Mouse (Mus musculus) kidney, postnatal 0 days (tissue): Measurements from ENCODE around the gene Ubap2. TPM values are rescaled to one million over a fixed set of nuclear protein-coding genes. Genes with fewer than 3 reads are reported as not detected.

Experiments
- ATAC-seq: fragments of 200-750 bp; cut with Nextera tagmentation; replicated peaks from 2 replicates; pipeline ENCODE4 v1.8.0; 2017; ENCODE audit warnings: low read depth, moderate number of reproducible peaks, moderate TSS enrichment, moderate library complexity; ENCODE audit not compliant: low FRiP score
- DNase-seq: peaks from one replicate; pipeline ENCODE4 v3.0.0-alpha.2; 2016; ENCODE audit warnings: low spot score
- H3K27ac ChIP-seq: fragments of 300-500 bp; sonication (generic); 2 replicates; pipeline ENCODE4 v1.5.1; 2014; ENCODE audit warnings: mild to moderate bottlenecking
- H3K27me3 ChIP-seq: fragments of 300-500 bp; sonication (generic); 2 replicates; pipeline ENCODE4 v1.6.1; 2014; ENCODE audit warnings: low read length, mixed read lengths; ENCODE audit not compliant: insufficient read depth
- H3K36me3 ChIP-seq: fragments of 300-500 bp; sonication (generic); 2 replicates; pipeline ENCODE4 v1.6.1; 2014; ENCODE audit warnings: low read length, mixed read lengths; ENCODE audit not compliant: insufficient read depth
- H3K4me1 ChIP-seq: fragments of 300-500 bp; sonication (generic); replicated peaks from 2 replicates; pipeline ENCODE4 v1.6.1; 2014; ENCODE audit warnings: antibody characterized with exemption, low read length, mixed read lengths; ENCODE audit not compliant: insufficient read depth
- H3K4me2 ChIP-seq: fragments of 300-500 bp; sonication (generic); 2 replicates; pipeline ENCODE4 v1.6.1; 2014; ENCODE audit warnings: mild to moderate bottlenecking, low read length, moderate library complexity, mixed read lengths
- H3K4me3 ChIP-seq: fragments of 300-500 bp; sonication (generic); replicated peaks from 2 replicates; pipeline ENCODE4 v1.5.1; 2014; ENCODE audit warnings: low read depth, low read length
- H3K9ac ChIP-seq: fragments of 300-500 bp; sonication (generic); 2 replicates; pipeline ENCODE4 v1.6.1; 2014; ENCODE audit warnings: low read depth, low read length
- H3K9me3 ChIP-seq: fragments of 300-500 bp; sonication (generic); replicated peaks from 2 replicates; pipeline ENCODE4 v1.6.1; 2016; ENCODE audit warnings: low read length, inconsistent platforms, mixed read lengths
- CTCF ChIP-seq: IDR thresholded peaks from 2 replicates; pipeline ENCODE4 v1.5.1; 2016; ENCODE audit warnings: antibody characterized with exemption, low read depth, mild to moderate bottlenecking, moderate library complexity
- WGBS: fragments of 180-500 bp; shearing (Covaris S2); extraction: QIAGEN DNeasy Blood & Tissue Kit; methylation state at CpG from one replicate; pipeline ENCODE4 v1.1.7; 2014; 5-methylcytosine and 5-hydroxymethylcytosine counted together
- polyA plus RNA-seq: library from polyadenylated mRNA; unstranded; fragments of >200 nt; fragmentation: Nextera tagmentation; extraction: Ambion mirVana; gene quantifications from 2 replicates; pipeline ENCODE4 v1.2.1, GENCODE M21; 2015

The Ubap2 gene
- polyA plus RNA-seq, 1 experiment from 2014 or later: 37.6 TPM

DNA sequence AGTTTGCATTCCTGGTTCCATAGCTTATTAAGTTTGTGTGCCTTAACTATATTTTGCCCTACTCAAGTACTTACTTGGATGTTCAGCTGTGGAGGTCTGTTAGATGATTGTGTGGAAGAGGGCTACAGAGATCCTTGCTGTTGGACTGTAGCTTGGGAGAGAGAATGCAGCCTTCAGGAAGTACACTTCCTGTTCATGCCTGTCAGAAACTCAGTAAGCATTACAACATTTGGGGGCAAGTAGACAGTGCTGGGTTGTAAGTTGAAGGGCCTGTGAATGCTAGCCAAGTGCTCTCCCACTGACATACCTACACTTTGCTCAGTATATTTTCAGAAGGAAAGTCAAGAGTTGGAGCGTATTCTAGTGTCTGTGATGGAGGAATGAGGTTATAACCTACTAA, 116.7 kb downstream of the Ubap2 start:
- H3K4me1 ChIP-seq: peaks cover 4% of the 10 kb centered on the region; the same call in 1 of the 2 replicates

GRCm38 (mm10) chr4:41156961-41157360, 118.0 kb downstream of the Ubap2 start:
- H3K36me3 ChIP-seq: no peaks in the 10 kb centered on the region
- H3K4me2 ChIP-seq: no peak overlapping the region
- H3K27ac ChIP-seq: no peak overlapping the region
- no peak overlapping the region for H3K9ac ChIP-seq
- ATAC-seq: no peak
- no peak overlapping the region for H3K4me3 ChIP-seq
- no peak for DNase-seq
- H3K4me1 ChIP-seq: peaks cover 4% of the 10 kb centered on the region; the same call in 1 of the 2 replicates
- H3K9me3 ChIP-seq: no peaks in the 10 kb centered on the region
- H3K27me3 ChIP-seq: no peaks in the 10 kb centered on the region
- TF ChIP-seq CTCF: no peak
- WGBS: 74% methylated on average over 9 of the region's 9 CpGs

More for the DNA sequence above, 116.7 kb downstream of the Ubap2 start:
- Histone ChIP-seq H3K27ac (no peak overlapping the region), H3K9me3 (no peaks in the 10 kb centered on the region), H3K4me3 (no peak overlapping the region), H3K9ac (no peak overlapping the region), H3K27me3 (no peaks in the 10 kb centered on the region), H3K36me3 (no peaks in the 10 kb centered on the region), H3K4me2 (no peak overlapping the region)
- DNase-seq (peak; percentile 20), ATAC-seq (no peak)
- WGBS: 82% methylated on average over 1 of the region's 1 CpGs
- TF ChIP-seq CTCF: no peak

DNA sequence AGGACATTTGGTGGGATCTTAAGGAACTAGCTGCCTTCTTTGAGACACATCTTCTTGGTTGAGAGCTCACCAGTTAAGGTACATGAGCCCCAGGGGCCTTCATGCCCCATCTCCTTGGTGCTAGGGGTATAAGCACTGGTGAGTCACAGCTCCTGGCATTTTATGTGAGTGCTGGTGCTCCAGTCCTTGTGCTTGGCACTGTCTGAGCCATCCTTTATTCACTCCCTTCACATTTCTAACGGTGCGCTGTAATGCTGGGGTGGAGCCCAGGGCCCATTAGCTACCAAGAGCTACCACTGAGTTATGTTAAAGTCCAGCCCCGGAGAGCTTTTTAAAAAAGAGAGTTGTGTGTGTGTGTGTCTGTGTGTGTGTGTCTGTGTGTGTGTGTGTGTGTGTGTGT, 121.8 kb downstream of the Ubap2 start:
- WGBS: 76% methylated on average over 3 of the region's 3 CpGs
- no peak for TF ChIP-seq CTCF
- H3K4me1 ChIP-seq: peaks cover 3% of the 10 kb centered on the region; the same call in 1 of the 2 replicates
- ATAC-seq (no peak), DNase-seq (no peak)
- no peak overlapping the region for H3K9ac ChIP-seq
- no peak overlapping the region for H3K4me3 ChIP-seq
- H3K27ac ChIP-seq: no peak overlapping the region
- H3K9me3 ChIP-seq: no peaks in the 10 kb centered on the region
- no peaks in the 10 kb centered on the region for H3K27me3 ChIP-seq
- H3K36me3 ChIP-seq: no peaks in the 10 kb centered on the region
- no peak overlapping the region for H3K4me2 ChIP-seq

GRCm38 (mm10) chr4:41151186-41151585, 123.8 kb downstream of the Ubap2 start:
- no peak overlapping the region for H3K4me2 ChIP-seq
- no peak for ATAC-seq
- H3K4me1 ChIP-seq: no peaks in the 10 kb centered on the region
- no peak for TF ChIP-seq CTCF
- no peak overlapping the region for H3K4me3 ChIP-seq
- H3K9ac ChIP-seq: no peak overlapping the region
- WGBS: 90% methylated on average over 7 of the region's 7 CpGs
- no peak overlapping the region for H3K27ac ChIP-seq
- H3K9me3 ChIP-seq: no peaks in the 10 kb centered on the region
- no peak for DNase-seq
- no peaks in the 10 kb centered on the region for H3K36me3 ChIP-seq
- H3K27me3 ChIP-seq: no peaks in the 10 kb centered on the region

DNA sequence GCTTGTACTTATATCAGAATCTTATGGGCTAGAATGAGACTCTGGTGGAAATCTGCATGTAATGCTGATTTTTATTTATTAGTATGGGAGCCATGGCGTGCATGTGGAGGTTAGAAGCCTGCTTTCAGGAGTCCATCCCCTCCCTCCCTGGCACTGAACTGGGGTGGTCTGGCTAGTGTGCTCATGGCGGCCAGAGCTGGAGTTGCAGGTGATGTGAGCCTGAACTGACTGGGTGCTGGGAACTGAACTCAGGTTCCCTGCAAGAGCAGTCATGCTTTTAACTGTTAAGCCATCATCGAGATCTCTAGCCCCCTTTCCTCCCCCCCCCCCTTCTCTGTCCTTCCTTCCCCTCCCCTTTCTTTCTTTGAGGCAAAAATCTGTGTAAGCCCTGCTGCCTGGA, 125.1 kb downstream of the Ubap2 start:
- TF ChIP-seq CTCF: no peak
- Histone ChIP-seq H3K9ac (no peak overlapping the region), H3K4me3 (no peak overlapping the region), H3K4me1 (no peaks in the 10 kb centered on the region), H3K4me2 (no peak overlapping the region), H3K27ac (no peak overlapping the region), H3K9me3 (no peaks in the 10 kb centered on the region), H3K27me3 (no peaks in the 10 kb centered on the region), H3K36me3 (no peaks in the 10 kb centered on the region)
- 62% methylated on average over 3 of the region's 3 CpGs for WGBS
- ATAC-seq (no peak), DNase-seq (no peak)

Other genes starting within 250 kb of the Ubap2 start
- gene Aqp7, start 227.0 kb downstream of the Ubap2 start, polyA plus RNA-seq: 3.0 and 4.4 TPM in 2 replicates
- 87.4 and 102 TPM in 2 replicates for gene Aqp3, start 177.0 kb downstream of the Ubap2 start, polyA plus RNA-seq
- gene Nol6, start 150.7 kb downstream of the Ubap2 start, polyA plus RNA-seq: 18.1 and 19.5 TPM in 2 replicates
- gene Ube2r2, start 139.4 kb downstream of the Ubap2 start, polyA plus RNA-seq: 87.7 and 93.9 TPM in 2 replicates
- gene Dcaf12, start 39.7 kb upstream of the Ubap2 start, polyA plus RNA-seq: 49.8 and 55.4 TPM in 2 replicates
- gene Ubap1, start 73.9 kb upstream of the Ubap2 start, polyA plus RNA-seq: 53.7 and 54.8 TPM in 2 replicates
- 2.0 and 2.4 TPM in 2 replicates for gene Kif24, start 189.7 kb upstream of the Ubap2 start, polyA plus RNA-seq
- gene Nudt2, start 190.0 kb upstream of the Ubap2 start, polyA plus RNA-seq: 57.2 and 61.7 TPM in 2 replicates
- 5.3 and 6.1 TPM in 2 replicates for gene AI464131, start 227.9 kb upstream of the Ubap2 start, polyA plus RNA-seq
- 0.43 and 0.68 TPM in 2 replicates for gene 1110017D15Rik, start 242.2 kb upstream of the Ubap2 start, polyA plus RNA-seq